Mouse (Mus musculus): ENCODE measurements around the gene Itgal. TPM values are rescaled to one million over a fixed set of nuclear protein-coding genes. Genes with fewer than 3 reads are reported as not detected.
"Not testable (repeated sequence)": the region's sequence is repeated elsewhere in the genome, so short reads cannot be mapped to it uniquely, and the experiment has no call there.

The Itgal gene
- total RNA-seq, 2 experiments from 2014 or later: 3.0 to 3.4 TPM

DNA sequence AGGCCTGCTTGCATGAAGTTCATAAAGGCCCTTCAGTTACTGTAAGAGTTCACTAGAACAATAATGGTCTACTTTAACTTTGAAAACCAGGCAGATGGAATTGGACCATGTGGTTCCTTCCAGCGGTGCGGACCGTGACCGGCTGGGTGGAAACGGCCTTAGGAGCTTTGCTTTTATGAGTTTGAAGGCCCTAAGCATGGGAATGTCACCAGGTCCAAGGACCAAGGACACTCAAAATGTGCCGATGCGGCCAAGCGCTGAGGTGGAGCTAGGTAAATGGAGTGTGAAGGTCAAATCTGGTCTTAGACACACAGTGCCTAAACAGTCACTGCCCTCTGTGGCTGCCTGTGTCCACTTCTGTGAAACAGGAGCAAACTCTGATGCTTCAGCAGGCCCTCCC lies 45.3 kb downstream of the Itgal start:
- no peak for DNase-seq (ENCODE audit: low spot score in 2 of 2)

DNA sequence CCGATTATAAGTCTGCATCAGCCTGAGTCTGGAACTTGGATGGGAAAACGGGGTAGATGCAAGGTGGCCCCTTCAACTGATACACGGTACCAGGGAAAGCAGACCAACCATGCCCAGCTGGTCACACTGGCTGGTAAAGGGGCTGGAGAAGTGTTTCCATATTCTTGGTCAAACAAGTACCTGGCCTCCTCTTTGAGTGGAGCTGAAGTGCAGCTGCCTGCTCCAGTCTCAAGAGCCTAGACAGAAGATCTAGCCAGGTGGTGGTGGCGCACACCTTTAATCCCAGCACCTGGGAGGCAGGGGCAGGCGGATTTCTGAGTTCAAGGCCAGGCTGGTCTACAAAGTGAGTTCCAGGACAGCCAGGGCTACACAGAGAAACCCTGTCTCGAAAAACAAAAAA lies 45.8 kb downstream of the Itgal start:
- DNase-seq (ENCODE audit: low spot score in 2 of 2): not testable (repeated sequence)

DNA sequence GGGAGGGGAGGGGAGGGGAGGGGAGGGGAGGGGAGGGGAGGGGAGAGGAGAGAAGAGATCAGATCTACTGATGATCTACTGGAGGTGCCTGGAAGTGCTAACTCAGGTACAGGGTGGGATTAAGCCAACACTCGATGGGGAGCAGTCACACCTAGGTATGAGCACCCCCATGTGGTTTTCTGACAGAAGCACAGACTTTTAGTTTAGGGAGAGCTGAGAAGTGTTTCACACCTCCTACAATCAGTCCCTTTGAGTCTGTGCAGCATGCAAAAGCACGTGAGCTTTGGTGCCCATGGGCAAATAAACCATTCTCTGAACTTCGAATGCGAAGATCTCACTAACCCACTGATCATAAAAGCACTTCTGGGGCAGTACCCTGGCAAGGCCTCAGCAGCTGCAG lies 46.3 kb downstream of the Itgal start:
- DNase-seq (ENCODE audit: low spot score in 2 of 2): no peak

DNA sequence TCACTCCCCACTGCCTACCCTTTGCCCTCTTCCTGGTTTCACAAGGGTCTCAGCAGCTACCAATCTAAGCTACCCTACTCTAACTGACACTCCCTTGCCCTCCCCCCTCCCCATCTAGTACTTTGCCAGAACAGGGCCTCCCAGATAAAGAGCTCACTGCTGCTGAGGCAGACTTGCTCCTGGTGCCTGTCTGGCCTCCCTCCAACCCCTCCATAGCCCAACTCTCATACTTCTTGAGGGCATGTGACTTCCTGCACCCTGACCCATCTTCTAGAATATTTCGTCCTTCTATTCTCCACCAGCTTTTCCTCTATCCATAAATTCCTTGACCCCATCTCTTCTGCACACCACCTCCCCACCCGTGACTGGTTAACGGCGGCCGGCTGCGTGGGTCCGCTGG lies 46.8 kb downstream of the Itgal start:
- no peak for DNase-seq (ENCODE audit: low spot score in 2 of 2)

DNA sequence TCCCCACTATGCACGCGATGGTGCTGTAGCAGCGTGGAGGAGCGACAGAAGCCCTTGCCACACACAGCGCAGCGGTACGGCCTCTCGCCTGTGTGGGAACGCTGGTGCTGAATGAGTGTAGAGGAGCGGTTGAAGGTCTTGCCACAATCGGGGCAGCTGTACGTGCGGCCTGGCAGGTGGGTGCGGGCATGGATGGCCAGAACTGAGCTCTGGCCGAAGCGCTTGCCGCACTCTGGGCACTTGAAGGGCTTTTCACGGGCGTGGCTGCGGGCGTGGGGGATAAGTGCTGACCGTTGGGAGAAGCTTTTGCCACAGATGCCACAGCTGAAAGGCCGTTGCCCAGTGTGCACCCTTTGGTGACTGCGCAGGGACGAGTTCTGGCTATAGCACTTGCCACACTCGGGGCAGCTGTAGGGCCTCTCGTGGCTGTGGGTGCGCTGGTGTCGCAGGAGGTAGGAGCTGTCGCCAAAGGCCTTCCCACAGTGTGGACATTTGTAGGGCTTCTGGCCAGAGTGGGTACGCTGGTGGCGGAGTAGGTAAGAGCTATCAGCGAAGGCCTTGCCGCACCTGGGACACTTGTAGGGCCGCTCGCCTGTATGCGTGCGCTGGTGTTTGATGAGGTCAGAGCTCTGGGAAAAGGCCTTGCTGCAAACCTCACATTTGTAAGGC lies 47.4 kb downstream of the Itgal start:
- DNase-seq (ENCODE audit: low spot score in 2 of 2): no peak

DNA sequence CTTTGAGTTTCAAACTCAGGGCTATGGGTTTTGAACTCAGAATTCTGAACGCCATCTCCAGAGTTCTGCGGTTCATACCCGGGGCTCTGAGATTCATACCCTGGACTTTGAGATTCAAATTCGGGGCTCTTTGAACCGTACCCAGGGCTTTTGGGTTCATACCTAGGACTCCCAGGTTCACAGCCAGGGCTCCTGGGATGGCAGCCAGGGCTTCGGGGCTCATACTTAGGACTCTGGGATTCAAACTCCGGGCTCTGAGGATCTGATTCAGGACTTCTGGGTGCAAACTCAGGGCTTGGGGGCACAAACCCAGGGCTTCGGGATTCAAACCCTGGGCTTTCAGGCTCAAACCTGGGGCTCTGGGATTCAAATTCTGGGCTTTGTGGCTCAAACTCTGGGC lies 48.3 kb downstream of the Itgal start:
- no peak for DNase-seq (ENCODE audit: low spot score in 2 of 2)

DNA sequence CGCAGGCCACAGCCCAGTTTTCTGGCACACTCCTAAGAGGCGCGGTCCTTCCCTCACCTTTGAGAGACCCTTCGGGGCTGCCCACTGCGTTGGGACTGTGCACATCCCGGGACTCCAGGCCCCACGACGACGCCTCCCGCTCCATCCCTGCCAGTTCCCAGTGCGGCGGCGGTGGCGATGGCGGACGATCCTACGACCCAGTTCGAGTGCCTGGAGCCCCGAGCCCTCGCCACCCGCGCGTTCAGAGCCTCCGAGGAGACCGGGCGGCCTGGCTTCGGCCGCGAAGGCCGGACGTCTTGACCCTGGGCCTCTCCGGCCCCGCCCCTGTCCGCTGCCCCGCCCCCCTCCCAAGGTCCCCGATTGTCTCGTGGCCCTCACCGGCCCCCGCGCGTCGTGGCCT lies 49.0 kb downstream of the Itgal start:
- DNase-seq (ENCODE audit: low spot score in 2 of 2): peak; percentile 32 to 47

DNA sequence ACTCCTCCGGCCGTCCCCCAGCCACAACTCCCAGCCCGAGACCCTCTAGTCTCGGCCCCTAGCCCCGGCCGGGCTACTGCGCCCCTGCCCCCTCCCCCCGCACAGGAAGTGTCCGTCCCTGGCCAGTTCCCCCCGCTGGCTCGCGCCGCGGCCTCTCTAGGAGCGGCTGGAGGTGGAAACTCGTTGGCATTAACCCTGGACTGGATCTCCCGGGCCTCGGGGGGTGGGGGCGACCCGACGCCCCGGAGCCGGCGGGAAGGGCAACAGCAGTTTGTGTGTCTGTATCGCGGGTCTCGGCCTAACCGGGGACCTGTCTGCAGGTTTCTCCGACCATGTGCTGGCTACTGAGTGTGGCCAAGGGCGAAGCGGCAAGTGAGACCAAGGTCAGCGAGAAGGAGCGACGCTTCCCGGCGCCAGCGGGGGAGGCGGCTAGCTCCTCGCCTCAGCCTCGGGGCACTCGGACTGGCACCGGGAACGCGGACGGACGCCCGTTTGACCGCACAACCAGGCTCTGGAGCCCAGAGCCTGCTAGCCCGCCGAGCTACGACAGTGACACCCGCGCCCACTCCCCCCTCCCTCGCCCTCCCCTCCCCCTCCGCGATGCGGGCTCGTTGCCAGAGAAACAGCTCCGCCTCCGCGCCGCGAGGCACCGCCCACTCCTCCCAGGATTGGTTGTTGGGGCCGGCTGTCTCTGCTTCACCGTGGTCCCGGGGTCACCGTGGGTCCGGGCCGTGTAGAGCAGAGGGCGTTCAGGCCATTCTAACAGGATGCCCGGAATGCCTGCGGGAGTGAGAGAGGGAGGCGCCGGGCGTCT lies 49.7 kb downstream of the Itgal start, which contains the start of gene Zfp768:
Zfp768 (minus strand) TSS at position 78 of the 814 bp plus-strand sequence.
- DNase-seq (ENCODE audit: low spot score in 2 of 2): peak; percentile 91 to 96

DNA sequence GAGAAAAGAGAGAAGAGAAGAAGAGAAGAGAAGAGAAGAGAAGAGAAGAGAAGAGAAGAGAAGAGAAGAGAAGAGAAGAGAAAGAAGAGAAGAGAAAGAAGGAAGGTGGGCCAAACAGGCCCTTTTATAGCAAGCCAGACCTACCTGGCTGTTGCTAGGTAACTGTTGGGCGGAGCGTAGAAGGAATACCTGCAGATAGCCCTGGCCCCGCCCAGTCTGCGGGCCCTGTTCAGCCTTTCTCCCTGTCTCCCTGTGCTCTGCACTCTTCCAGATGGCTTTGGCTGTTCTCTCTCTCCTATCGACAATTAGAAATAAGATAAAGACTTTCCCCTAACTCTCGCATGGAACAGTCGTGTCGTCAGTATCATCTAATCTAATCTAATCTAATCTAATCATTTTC lies 50.6 kb downstream of the Itgal start:
- no peak for DNase-seq (ENCODE audit: low spot score in 2 of 2)

DNA sequence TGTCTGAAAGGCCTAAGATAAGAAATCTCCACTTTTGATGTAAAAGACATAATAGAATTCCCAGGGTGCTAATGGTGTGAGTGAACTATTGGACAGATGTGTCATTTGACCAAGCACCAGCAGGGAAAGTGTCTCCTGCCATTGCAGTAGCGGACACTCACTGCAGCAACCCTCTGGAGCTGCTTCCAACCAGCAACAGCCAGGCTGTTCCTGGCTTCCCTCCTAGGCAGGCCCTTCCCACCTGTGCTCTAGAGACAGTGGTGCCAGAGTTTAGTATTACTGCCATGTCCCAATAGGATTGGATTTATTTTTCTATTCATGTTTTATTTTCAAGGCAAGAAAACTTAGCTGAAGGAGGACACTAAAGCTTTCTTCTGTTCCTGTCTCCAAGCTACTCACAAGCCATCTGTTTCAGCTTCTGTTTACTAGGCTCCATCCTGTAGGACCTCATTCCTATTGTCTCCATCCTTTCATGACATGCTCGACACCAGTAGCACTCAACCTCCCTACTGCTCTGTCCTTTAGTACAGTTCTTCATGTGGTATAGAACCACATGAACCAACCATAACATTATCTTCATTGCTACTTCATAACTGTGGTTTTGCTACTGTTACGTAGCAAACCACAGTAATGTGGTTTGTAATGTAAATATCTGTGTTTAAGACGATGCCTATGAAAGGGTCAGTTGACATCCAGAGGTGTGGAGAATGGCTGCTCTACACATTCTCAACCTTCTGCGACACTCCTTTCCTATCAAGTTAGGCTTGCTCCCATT lies 55.4 kb downstream of the Itgal start:
- no peak for DNase-seq (ENCODE audit: low spot score in 2 of 2)

DNA sequence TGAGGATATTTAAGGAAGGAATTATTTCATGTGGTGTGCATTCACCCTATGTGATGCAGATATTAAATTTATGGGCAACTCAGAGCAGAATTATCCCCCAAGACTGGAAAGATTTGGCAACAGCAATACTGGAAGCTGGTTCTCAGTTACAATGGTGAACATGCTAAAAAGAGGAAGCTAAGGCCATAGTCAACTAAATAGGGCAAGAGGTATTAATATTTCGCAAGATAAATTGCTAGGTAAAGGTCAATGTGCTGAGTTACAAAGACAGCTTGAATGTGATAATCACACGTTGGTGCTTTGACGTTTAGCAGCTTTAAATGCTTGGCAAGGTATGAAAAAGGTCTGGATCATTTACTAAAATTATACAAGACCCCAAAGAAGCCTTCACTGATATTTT lies 59.7 kb downstream of the Itgal start:
- no peak for DNase-seq (ENCODE audit: low spot score in 2 of 2)

DNA sequence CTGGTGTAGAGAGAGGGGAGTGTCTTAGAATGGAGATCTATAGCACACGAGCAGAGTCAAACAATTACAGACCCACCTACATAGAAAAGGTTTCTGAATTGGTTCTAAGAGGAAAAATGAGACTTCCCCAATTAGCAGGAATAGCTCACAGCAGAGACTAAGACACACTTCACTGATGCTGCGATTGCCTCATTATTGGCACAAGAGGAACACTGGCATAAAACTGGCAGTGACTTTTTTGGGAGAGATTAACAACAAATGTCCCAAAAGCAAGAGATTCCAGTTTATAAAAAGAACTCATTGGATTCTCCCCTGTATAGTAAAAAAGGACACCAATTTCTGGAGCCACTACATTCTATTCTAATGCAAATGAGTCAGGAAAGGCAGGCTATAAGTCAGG lies 61.8 kb downstream of the Itgal start:
- DNase-seq (ENCODE audit: low spot score in 2 of 2): no peak

DNA sequence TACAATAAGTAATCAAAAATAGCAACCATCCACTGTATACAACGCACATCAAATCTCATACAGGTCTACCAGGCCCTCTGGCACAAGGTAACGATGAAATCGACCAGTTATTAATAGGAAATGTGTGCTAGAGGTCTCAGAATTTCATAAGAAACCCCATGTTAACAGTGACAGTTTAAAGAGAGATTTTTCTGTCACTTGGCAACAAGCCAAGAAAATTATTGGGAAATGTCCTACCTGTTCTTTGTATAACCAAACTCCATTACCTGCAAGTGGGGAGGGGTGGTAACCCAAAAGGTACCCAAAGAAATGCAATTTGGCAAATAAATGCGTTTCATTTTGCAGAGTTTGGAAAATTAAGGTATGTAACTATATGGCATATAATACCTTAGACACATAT lies 62.4 kb downstream of the Itgal start:
- DNase-seq (ENCODE audit: low spot score in 2 of 2): no peak

DNA sequence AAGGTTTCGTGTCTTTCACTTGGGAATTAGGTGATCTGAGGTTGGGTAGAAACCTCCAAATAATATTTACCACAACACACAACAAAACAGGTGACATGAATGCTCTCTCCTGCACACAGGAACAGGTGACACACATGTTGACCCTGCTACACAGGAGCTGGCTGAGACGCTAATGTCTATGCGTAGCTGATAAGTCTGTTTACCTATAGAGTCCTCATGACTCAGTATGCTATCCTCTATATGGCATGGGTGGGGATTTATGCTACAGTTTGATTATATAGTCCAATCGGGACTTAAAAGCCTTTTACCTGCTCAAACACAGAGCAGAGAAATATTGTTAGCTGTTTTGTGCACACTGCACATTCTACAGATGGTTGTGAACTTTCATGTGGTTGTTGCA lies 64.2 kb downstream of the Itgal start:
- no peak for DNase-seq (ENCODE audit: low spot score in 2 of 2)

DNA sequence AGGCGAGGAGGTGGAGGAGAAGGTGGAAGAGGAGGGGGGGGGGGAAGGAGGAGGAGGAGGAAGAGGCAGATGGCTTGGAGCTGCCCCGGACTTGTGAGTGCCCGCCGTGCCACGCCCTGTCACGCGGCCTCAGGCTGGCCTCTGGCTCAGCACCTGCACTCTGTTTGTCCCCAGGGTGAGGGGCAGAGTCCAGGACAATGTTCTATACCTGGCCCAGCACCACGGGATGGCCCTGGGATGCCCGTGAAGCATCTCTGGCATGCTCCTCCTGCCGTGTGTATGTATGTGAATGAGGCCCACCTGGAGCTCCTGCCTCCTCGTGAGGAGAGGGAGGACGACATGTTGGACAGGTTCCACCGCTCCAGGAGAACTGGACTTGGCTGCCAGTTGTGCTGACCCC lies 65.4 kb downstream of the Itgal start:
- DNase-seq (ENCODE audit: low spot score in 2 of 2): no peak

DNA sequence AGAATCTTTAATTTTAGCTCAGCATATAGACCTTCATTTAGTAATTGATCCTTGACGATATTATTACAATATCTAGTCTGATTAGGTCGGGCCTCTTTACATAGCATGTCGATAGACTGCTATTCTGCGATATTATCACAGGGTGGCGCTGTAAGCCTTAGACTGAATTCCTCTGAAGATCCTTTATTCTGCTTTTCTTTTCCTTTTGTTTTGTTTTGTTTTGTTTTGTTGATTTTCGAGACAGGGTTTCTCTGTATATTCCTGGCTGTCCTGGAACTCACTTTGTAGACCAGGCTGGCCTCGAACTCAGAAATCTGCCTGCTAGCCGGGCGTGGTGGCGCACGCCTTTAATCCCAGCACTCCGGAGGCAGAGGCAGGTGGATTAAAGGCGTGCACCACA lies 66.4 kb downstream of the Itgal start:
- DNase-seq (ENCODE audit: low spot score in 2 of 2): not testable (repeated sequence)

DNA sequence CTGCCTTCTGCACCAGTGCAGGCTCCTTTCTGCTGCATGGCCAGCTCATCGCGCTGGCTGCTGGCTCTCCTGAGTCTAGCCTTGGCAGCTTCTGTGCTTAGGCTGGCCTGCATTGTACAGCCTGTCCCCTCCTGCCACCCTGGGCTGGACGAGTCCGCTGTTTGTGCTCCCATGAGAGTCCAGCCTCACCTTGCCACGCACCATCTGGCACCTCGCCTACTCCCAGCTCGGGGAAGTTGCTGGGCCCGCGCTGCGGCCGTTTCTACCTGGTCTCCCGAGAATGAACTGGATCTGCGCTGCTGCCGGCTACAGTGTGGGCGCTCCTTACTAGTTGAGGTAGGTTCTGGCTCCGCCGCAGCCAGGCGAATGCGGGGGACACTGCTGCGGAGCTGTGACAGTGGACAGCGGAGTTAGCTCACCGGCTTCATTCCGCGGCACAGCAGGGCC lies 67.4 kb downstream of the Itgal start:
- DNase-seq (ENCODE audit: low spot score in 2 of 2): no peak

DNA sequence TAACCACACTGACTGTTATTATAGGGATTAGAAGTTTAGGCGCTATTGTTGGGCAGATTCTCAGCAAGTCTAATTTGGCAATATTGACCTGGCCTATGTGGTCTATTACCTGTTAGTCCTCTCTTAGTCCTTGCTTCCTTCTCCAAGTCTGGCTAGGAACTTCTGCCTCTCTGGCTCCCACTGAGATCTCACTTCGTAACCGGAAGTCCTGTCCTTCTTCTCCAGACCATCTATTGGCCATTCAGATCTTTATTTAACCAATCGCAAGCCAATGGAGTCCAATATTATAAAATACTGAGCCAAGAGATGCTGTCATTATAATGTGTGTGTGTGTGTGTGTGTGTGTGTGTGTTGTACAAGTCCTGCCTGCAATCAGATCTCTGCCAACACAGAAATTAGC lies 68.1 kb downstream of the Itgal start:
- DNase-seq (ENCODE audit: low spot score in 2 of 2): no peak

DNA sequence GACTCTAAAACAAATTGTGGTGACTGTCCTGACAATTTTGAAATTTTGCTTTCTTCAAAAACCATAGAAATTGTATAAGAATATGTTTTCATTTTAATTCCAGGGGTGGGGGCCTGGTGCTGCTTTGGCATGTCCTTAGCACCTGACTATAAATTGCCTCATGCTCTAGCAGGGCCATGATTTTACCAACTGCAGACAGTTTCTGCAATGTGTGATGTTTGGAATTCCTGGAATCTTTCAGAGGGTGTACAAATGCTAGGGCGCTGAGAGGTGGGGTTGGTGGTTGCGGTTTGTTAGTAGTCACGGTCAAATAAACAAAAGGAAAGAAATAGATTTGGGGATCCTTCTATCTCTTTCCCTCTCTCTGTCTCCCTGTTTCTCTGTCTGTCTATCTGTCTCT lies 70.2 kb downstream of the Itgal start:
- DNase-seq (ENCODE audit: low spot score in 2 of 2): no peak

DNA sequence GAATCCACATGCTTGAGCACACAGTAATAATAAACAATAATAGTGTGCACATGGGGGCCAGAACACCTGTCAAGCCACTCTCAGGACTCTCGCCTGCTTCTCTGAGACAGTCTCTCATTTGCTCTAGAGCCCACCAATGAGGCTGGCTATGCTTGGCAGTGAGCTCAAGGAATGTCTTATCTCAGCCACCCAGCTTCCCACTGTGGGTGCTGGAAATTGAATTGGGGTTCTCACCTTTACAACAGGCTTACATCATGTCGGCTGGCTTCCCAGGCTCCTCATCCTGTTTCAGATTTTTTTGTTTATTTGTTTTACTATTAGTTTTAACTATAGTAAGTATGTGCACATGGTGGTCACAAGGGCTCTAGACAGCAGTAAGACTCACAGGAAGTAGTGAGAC lies 75.2 kb downstream of the Itgal start:
- DNase-seq (ENCODE audit: low spot score in 2 of 2): no peak

DNA sequence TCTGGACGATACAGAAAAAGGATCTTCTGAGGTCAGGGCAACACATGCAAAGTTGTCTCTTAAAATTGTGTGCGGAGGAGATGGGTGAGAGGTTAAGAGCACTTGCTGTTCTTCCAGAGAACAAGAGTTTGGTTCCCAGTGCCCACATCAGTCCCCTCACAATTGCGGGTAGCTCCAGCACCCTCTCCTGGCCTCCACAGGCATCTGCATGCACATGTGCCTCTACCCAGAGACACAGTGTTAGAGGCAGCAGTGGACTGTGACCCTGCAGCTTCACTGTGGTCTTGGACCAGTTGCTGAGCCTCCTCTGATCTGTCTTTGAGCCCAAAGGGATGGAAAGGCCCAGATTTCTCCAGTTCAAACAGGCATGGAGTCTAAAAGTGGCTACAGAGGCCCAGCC lies 75.8 kb downstream of the Itgal start:
- DNase-seq (ENCODE audit: low spot score in 2 of 2): not testable (repeated sequence)
